Mouse (Mus musculus) liver, postnatal 0 days (tissue): ENCODE results near the gene Sirt4.

ENCODE experiments used
- CTCF ChIP-seq: sonication (generic); IDR thresholded peaks from 2 replicates; pipeline ENCODE4 v1.5.1; 2016; ENCODE audit warnings: antibody characterized with exemption, low read depth
- EP300 ChIP-seq: IDR thresholded peaks from 2 replicates; pipeline ENCODE4 v1.6.1; 2016; ENCODE audit warnings: antibody characterized with exemption, low read depth, mild to moderate bottlenecking

DNA sequence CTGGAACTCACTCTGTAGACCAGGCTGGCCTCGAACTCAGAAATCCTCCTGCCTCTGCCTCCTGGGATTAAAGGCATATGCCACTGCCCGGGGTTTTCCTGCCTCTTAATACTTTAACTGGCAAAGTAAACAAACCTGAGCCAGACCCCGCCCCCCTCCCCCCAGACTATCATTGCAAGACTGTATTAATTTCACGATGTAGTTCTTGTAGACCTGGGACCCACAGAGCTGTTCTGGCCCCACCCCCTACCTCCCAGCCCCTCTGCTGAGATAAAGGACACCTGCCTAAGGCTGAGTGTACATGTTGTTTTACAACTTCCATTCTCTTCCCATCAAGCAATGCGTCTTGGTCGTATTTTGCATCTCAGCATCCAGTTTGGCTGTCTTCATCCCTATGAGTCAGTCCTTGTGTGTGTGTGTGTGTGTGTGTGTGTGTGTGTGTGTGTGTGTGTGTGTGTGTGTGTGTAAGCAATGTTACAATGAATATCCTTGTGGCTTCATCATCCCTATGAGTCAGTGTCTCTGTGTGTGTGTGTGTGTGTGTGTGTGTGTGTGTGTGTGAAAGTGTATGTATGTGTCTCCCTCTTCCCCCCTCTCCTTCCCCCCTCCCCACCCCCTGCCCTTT, 8.3 kb upstream of the Sirt4 start:
- TF ChIP-seq CTCF (no peak), EP300 (no peak)
